Mouse (Mus musculus): Measurements from ENCODE around the gene Vmn1r45. TPM values are rescaled to one million over a fixed set of nuclear protein-coding genes. Genes with fewer than 3 reads are reported as not detected.
"Not testable (repeated sequence)": the region's sequence is repeated elsewhere in the genome, so short reads cannot be mapped to it uniquely, and the experiment has no call there.

Gene Vmn1r45
- polyA plus RNA-seq (2015; fragmentation: Nextera tagmentation; extraction: Ambion mirVana), result not detected in 2 replicates

GRCm38 (mm10) chr6:89940498-89940897, at the start of gene Vmn1r45:
Vmn1r45 (minus strand) TSS chr6:89940598.
- not testable (repeated sequence) for H3K36me3 ChIP-seq (ENCODE audit: insufficient read depth, low read length); H3K4me2 ChIP-seq (ENCODE audit: low read length); ATAC-seq (replicated peaks; ENCODE audit: low FRiP score, low read depth); H3K9me3 ChIP-seq (replicated peaks; ENCODE audit: low read length); H3K4me1 ChIP-seq (replicated peaks; ENCODE audit: insufficient read depth, low read length); H3K4me3 ChIP-seq (replicated peaks; ENCODE audit: low read depth, low read length); DNase-seq (ENCODE audit: low spot score); H3K27me3 ChIP-seq (ENCODE audit: insufficient read depth, low read length); H3K9ac ChIP-seq (ENCODE audit: low read depth, low read length); H3K27ac ChIP-seq
- WGBS, result 92% methylated on average over 2 of the region's 2 CpGs

GRCm38 (mm10) chr6:89985989-89986388, 45.6 kb upstream of the Vmn1r45 start:
- H3K36me3 ChIP-seq (ENCODE audit: insufficient read depth, low read length), result no peaks in the 10 kb centered on the region
- no peak overlapping the region for H3K4me2 ChIP-seq (ENCODE audit: low read length)
- 21% methylated on average over 1 of the region's 1 CpGs for WGBS
- no peaks in the 10 kb centered on the region for H3K4me1 ChIP-seq (replicated peaks; ENCODE audit: insufficient read depth, low read length)
- no peak overlapping the region for H3K9ac ChIP-seq (ENCODE audit: low read depth, low read length)
- ATAC-seq (replicated peaks; ENCODE audit: low FRiP score, low read depth) (no peak), DNase-seq (ENCODE audit: low spot score) (no peak)
- no peaks in the 10 kb centered on the region for H3K9me3 ChIP-seq (replicated peaks; ENCODE audit: low read length)
- TF ChIP-seq CTCF (IDR thresholded peaks at IDR 0.05; ENCODE audit: low read depth), result peak; percentile 21; the same call in 1 of the 2 replicates
- no peaks in the 10 kb centered on the region for H3K27me3 ChIP-seq (ENCODE audit: insufficient read depth, low read length)
- no peak overlapping the region for H3K4me3 ChIP-seq (replicated peaks; ENCODE audit: low read depth, low read length)
- H3K27ac ChIP-seq, result no peak overlapping the region

- WGBS, result 60% methylated on average over 2 of the region's 2 CpGs
- no peak within 1 kb of the TSS for H3K27ac ChIP-seq
- TF ChIP-seq CTCF (IDR thresholded peaks at IDR 0.05; ENCODE audit: low read depth), result no peak
- H3K4me2 ChIP-seq (ENCODE audit: low read length), result no peak within 1 kb of the TSS
- DNase-seq (ENCODE audit: low spot score) (no peak), ATAC-seq (replicated peaks; ENCODE audit: low FRiP score, low read depth) (no peak)
- no peaks in the 10 kb centered on the region for H3K9me3 ChIP-seq (replicated peaks; ENCODE audit: low read length)
- no peak within 1 kb of the TSS for H3K9ac ChIP-seq (ENCODE audit: low read depth, low read length)
- H3K36me3 ChIP-seq (ENCODE audit: insufficient read depth, low read length), result no peaks in the 10 kb centered on the region
- no peaks in the 10 kb centered on the region for H3K27me3 ChIP-seq (ENCODE audit: insufficient read depth, low read length)
- H3K4me3 ChIP-seq (replicated peaks; ENCODE audit: low read depth, low read length), result no peak within 1 kb of the TSS
- no peaks in the 10 kb centered on the region for H3K4me1 ChIP-seq (replicated peaks; ENCODE audit: insufficient read depth, low read length)
These were observed 28.6 kb upstream of the Vmn1r45 start, which contains the start of gene Vmn1r46 for GRCm38 (mm10) chr6:89969013-89969412. Vmn1r46 (plus strand) TSS chr6:89969313.

GRCm38 (mm10) chr6:89966341-89966740, 25.9 kb upstream of the Vmn1r45 start:
- Histone ChIP-seq H3K4me2 (ENCODE audit: low read length) (no peak overlapping the region), H3K9ac (ENCODE audit: low read depth, low read length) (no peak overlapping the region), H3K9me3 (replicated peaks; ENCODE audit: low read length) (no peaks in the 10 kb centered on the region), H3K27ac (no peak overlapping the region), H3K4me1 (replicated peaks; ENCODE audit: insufficient read depth, low read length) (no peaks in the 10 kb centered on the region), H3K27me3 (ENCODE audit: insufficient read depth, low read length) (no peaks in the 10 kb centered on the region), H3K36me3 (ENCODE audit: insufficient read depth, low read length) (no peaks in the 10 kb centered on the region), H3K4me3 (replicated peaks; ENCODE audit: low read depth, low read length) (no peak overlapping the region)
- no peak for TF ChIP-seq CTCF (IDR thresholded peaks at IDR 0.05; ENCODE audit: low read depth)
- DNase-seq (ENCODE audit: low spot score) (no peak), ATAC-seq (replicated peaks; ENCODE audit: low FRiP score, low read depth) (no peak)

- H3K4me1 ChIP-seq (replicated peaks; ENCODE audit: insufficient read depth, low read length), result no peaks in the 10 kb centered on the region
- TF ChIP-seq CTCF (IDR thresholded peaks at IDR 0.05; ENCODE audit: low read depth), result no peak
- no peak for ATAC-seq (replicated peaks; ENCODE audit: low FRiP score, low read depth)
- no peaks in the 10 kb centered on the region for H3K36me3 ChIP-seq (ENCODE audit: insufficient read depth, low read length)
- H3K27ac ChIP-seq, result no peak overlapping the region
- no peaks in the 10 kb centered on the region for H3K27me3 ChIP-seq (ENCODE audit: insufficient read depth, low read length)
- DNase-seq (ENCODE audit: low spot score), result no peak
- 69% methylated on average over 2 of the region's 2 CpGs for WGBS
- H3K9ac ChIP-seq (ENCODE audit: low read depth, low read length), result no peak overlapping the region
- H3K4me3 ChIP-seq (replicated peaks; ENCODE audit: low read depth, low read length), result no peak overlapping the region
- no peaks in the 10 kb centered on the region for H3K9me3 ChIP-seq (replicated peaks; ENCODE audit: low read length)
- H3K4me2 ChIP-seq (ENCODE audit: low read length), result no peak overlapping the region
These were observed 13.2 kb upstream of the Vmn1r45 start for GRCm38 (mm10) chr6:89953556-89953955.

GRCm38 (mm10) chr6:89940926-89941325, 528 bp upstream of the Vmn1r45 start:
- H3K4me3 ChIP-seq (replicated peaks; ENCODE audit: low read depth, low read length), result no peak overlapping the region
- no peak overlapping the region for H3K9ac ChIP-seq (ENCODE audit: low read depth, low read length)
- ATAC-seq (replicated peaks; ENCODE audit: low FRiP score, low read depth) (no peak), DNase-seq (ENCODE audit: low spot score) (no peak)
- no peak for TF ChIP-seq CTCF (IDR thresholded peaks at IDR 0.05; ENCODE audit: low read depth)
- H3K27me3 ChIP-seq (ENCODE audit: insufficient read depth, low read length), result no peaks in the 10 kb centered on the region
- no peaks in the 10 kb centered on the region for H3K9me3 ChIP-seq (replicated peaks; ENCODE audit: low read length)
- H3K27ac ChIP-seq, result no peak overlapping the region
- H3K36me3 ChIP-seq (ENCODE audit: insufficient read depth, low read length), result no peaks in the 10 kb centered on the region
- no peak overlapping the region for H3K4me2 ChIP-seq (ENCODE audit: low read length)
- 83% methylated on average over 2 of the region's 2 CpGs for WGBS
- no peaks in the 10 kb centered on the region for H3K4me1 ChIP-seq (replicated peaks; ENCODE audit: insufficient read depth, low read length)

- no peak for TF ChIP-seq CTCF (IDR thresholded peaks at IDR 0.05; ENCODE audit: low read depth)
- 54% methylated on average over 2 of the region's 2 CpGs for WGBS
These were observed 56.6 kb downstream of the Vmn1r45 start for GRCm38 (mm10) chr6:89883812-89884211.

More at GRCm38 (mm10) chr6:89883812-89884211, 56.6 kb downstream of the Vmn1r45 start:
- H3K4me2 ChIP-seq (ENCODE audit: low read length), result no peak overlapping the region
- no peak overlapping the region for H3K27ac ChIP-seq
- H3K9ac ChIP-seq (ENCODE audit: low read depth, low read length), result no peak overlapping the region
- H3K4me3 ChIP-seq (replicated peaks; ENCODE audit: low read depth, low read length), result no peak overlapping the region
- H3K4me1 ChIP-seq (replicated peaks; ENCODE audit: insufficient read depth, low read length), result no peaks in the 10 kb centered on the region
- H3K27me3 ChIP-seq (ENCODE audit: insufficient read depth, low read length), result no peaks in the 10 kb centered on the region
- DNase-seq (ENCODE audit: low spot score), result no peak
- no peaks in the 10 kb centered on the region for H3K36me3 ChIP-seq (ENCODE audit: insufficient read depth, low read length)
- ATAC-seq (replicated peaks; ENCODE audit: low FRiP score, low read depth), result no peak
- H3K9me3 ChIP-seq (replicated peaks; ENCODE audit: low read length), result no peaks in the 10 kb centered on the region

All from kidney, postnatal 0 days (tissue).